Mouse (Mus musculus) liver, adult 2 months (tissue): ENCODE results near the gene Zfp146.

Experiments used
- CTCF ChIP-seq: fragments of 200-500 bp; IDR thresholded peaks from 2 replicates; pipeline ENCODE4 v1.5.1; 2011; ENCODE audit warnings: low read depth, low read length, control low read depth
- POLR2A ChIP-seq: fragments of 200-500 bp; IDR thresholded peaks from 2 replicates; pipeline ENCODE4 v1.6.1; 2011; ENCODE audit warnings: low read length, control low read depth; ENCODE audit not compliant: insufficient read depth; ENCODE audit errors: extremely low read depth

DNA sequence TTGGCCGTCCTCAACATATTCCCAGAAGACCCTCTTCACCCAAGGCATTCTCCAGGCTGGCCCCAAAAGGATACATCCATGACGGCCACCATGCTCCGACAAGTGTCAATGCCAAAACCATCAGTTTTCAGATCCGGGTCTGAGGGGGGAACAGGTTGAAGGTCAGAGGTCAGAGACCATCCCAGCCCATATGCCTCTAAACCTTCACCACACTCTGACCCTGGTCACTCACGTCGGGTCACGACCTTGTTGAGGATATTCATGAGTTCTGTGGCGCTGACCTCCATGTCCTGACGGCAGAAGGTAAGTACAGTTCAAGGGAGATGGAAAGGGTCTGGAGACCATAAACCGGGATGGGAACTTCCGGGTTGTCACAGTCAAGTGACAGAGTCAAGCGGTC lies 22.5 kb upstream of the Zfp146 start:
- no peak for TF ChIP-seq CTCF
- TF ChIP-seq POLR2A, result no peak
